Mouse (Mus musculus) natural killer cell, adult 2 months (primary cell): ENCODE data around the gene Col13a1.

Experiments used
- DNase-seq, 2 experiments: peaks; one replicate each; pipeline ENCODE4 v3.0.0; 2022; ENCODE audit warnings: low spot score in 2 of 2

The Col13a1 gene

DNA sequence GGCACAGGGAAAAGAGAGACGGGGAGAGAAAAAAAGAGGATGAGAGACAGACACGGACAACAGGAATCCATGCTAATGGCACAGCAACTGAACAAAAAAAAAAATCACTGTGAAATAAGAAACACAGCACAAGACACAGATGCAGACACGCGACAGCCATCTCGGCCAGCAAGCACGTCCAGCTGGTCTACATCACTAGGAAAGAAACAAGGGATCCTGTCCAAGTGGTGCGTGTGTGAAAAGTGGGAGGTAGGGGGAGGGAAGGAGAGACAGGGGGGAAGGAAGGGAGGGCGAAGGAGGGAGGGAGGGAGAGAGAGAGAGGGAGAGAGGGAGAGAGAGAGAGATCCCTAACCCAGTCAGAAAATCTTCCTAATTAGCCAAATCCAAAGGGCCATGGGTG lies 73.6 kb downstream of the Col13a1 start:
- DNase-seq: no peak

DNA sequence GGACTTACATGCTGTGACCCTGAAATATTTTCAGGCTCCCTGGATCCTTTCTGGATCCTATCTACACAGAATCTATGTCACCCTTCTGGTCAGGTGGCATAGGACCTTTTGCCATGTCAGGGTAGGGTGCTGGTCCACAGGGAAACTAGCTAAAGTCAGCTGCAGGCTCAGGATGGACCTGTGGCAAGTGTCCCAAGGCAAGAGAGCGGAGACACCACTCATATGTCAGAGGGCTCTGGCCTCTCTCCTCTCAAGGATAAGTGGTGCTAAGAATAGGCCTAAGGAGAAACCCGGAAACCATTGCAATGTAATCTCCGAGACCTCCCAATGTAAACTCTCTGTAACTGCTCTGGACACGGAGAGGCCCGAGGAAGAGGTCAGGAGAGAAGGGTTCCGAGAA lies 80.8 kb downstream of the Col13a1 start:
- no peak for DNase-seq

GRCm38 (mm10) chr10:61894564-61894963 lies 84.3 kb downstream of the Col13a1 start:
- no peak for DNase-seq

DNA sequence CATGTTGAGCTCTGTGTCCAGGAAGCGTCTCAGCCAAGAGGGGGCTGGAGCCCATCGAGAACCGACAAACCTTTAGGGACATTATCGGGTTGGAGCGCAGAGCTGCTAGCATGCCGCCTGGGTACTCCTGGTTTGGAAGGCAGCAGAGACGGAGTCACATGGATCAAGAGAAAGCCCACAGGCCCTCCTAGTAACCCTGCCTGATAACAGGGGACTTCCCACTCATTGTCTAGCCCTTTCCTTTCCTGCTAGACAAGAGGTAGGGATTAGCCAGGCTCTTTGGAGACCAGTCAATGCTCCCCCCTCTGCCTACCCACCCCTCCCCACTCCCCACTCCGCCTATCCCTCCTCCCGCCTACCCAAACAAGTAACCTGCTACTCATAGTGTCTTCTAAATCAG lies 87.8 kb downstream of the Col13a1 start:
- no peak for DNase-seq

- no peak for DNase-seq
These were observed 88.6 kb downstream of the Col13a1 start for GRCm38 (mm10) chr10:61890294-61890693.

- no peak for DNase-seq
These were observed 99.5 kb downstream of the Col13a1 start for GRCm38 (mm10) chr10:61879427-61879826.

DNA sequence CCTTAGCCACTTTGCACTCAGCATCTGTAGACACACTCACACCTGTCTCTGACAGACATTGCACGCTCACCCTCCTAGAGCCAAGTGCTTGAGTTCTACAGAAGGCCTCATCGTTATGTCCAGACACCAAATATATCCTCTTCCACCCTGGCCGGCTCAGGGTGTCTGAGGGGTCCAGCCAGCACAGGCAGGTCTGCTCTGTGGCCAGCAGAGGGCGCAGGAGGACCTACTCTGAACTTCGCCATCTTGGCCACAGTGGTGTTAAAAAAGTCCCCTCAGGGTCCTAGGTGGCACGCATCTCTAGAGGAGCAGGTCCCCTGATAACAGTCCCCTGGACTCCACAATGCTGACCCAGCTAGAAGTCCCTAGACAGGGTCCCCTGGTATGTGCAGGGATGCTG lies 101.1 kb downstream of the Col13a1 start:
- DNase-seq: peak in 1 of 2 experiments; percentile 22

DNA sequence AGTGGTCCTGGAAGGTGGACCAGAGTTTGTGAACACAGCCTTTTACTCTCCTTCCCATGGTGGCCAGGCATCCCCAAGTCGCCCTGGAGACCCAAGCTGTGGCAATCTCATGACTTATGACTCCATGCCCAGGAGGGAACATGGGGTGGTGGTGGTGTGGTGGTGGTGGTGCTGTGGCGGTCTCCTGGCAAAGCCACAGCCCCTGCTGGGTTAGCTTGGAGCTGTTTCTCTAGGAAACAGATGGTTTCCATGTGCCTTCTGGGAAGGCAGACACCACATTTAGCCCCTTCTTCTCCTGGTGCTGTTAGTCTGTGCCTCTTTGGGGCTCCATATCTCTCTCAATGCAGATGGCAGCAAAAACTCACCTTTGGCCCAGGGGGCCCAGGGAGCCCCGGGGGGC lies 109.1 kb downstream of the Col13a1 start:
- DNase-seq: no peak

GRCm38 (mm10) chr10:61866045-61866580 lies 112.8 kb downstream of the Col13a1 start:
- DNase-seq: no peak

DNA sequence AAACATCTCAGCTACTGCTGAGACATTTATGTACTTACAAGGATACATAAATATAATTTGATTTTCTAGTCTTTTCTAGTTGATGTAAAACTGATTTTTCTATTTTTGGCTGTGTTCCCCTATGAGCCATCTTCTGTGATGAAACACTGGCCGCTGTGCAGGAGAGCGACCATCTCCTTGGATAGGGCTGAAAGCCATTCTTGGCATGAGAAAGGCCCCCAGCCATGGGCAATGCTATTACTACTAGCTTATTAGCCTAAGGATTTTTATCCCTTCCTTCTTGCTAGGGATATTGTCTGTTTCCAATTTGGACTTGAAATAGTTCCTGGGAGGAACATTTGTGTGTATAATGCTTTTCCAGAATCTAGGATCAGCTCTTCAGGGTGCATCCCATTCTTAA lies 119.5 kb downstream of the Col13a1 start:
- DNase-seq: no peak

DNA sequence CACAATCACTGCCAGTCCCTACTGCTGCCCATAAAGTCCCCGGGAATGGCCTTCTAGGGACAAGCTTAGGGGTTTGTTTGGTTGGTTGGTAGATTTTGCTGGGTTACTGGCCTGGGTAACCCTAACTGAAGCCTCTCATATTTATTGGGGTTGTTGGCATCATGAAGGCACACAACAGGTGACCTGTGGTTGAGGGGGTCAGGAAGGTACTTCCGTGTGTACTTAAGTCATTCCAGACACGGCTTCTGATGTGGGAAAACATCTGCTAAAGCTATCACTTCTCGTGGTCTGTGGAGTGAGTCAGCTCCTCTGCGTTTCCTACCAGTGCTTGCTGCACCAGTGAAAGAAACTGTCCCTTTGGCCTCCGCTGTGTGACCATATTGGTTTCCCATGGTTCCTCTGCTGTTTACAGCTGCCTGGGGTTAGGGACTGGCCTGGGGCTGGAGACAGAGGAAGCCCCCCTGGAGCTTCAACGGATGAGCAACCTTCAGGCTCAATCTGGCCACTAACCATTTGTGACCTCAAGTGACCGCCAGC lies 123.7 kb downstream of the Col13a1 start:
- DNase-seq: no peak

- DNase-seq: no peak
These were observed 126.1 kb downstream of the Col13a1 start for GRCm38 (mm10) chr10:61852824-61853223.

DNA sequence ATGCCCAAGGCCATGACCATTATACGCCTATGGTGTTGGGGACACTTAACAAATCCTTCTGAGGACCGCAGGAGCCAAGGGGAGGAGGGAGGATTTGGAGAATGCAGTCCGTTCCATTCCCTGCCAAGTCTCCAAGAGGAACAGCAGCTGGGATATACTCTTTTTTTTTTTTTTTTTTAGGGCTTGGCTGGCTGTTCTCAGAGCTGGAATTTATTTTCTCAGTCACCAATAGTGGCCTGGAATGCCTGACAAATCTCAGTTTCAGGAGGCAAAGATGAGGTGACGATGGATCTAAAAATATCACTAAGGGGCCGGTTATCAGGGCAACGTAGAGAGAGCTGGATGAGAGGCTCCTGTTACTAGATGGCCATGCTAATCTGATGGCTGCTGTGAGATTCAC lies 130.4 kb downstream of the Col13a1 start:
- no peak for DNase-seq

GRCm38 (mm10) chr10:61845476-61845875 lies 133.4 kb downstream of the Col13a1 start:
- DNase-seq: no peak

DNA sequence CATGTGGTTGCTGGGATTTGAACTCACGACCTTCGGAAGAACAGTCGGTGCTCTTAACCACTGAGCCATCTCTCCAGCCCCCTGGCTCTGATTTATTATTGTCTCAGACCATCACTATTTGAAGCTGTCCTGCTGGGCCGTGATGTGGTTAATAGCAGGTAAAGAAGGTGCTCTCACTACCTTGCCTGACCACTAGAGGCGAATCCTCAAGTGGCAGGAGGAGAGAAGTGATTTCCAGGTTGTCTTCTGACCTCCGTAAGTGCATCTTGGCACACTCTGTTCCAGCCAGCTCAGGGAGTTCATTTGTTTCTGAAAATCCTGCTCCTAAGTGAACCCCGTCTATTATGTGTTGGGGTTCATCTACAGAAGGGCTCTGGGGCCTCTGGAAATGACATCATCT lies 134.4 kb downstream of the Col13a1 start:
- no peak for DNase-seq

DNA sequence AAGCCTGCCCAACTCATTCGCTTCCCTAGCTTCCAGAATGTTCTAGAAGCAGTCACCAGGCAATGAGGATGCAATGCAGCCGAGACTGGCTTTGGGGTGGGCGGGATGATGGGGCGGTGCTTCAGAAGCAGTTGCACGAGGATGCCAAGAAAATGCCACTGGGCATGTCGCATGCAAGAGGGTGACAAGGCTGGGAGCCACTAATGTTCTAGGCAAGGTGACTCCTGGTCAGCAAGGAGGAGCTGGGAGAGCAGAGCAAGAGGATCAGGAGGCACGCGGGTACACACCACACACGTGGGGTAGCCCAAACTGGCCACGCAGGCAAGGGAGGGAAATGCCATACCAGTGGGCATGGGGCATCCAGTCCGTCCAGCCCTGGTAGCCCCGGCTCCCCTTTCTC lies 136.6 kb downstream of the Col13a1 start:
- no peak for DNase-seq

DNA sequence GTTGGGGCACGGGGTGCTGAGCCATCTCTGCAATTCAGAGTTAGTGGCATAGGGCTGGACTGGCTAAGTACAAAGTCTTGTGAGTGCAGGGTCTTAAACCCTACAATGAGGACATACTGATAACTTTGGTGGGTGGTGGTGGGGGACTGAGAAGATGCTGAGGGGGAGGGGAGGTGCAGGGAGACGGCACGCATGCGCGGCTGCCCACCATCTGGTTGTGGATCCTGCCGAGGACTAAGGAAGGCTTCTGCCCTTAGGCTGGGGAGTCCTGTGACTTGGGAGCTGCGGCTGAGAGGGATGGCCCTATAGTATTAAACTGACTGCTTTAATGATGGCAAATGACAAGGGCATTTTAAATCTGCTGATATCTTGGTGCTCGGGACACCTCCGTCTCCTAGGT lies 139.6 kb downstream of the Col13a1 start:
- DNase-seq: no peak

GRCm38 (mm10) chr10:61838769-61839168 lies 140.1 kb downstream of the Col13a1 start:
- peak; percentile 3 to 25 for DNase-seq

- DNase-seq: no peak
These were observed 141.6 kb downstream of the Col13a1 start for GRCm38 (mm10) chr10:61837286-61837685.

GRCm38 (mm10) chr10:61834288-61834687 lies 144.6 kb downstream of the Col13a1 start:
- DNase-seq: no peak

DNA sequence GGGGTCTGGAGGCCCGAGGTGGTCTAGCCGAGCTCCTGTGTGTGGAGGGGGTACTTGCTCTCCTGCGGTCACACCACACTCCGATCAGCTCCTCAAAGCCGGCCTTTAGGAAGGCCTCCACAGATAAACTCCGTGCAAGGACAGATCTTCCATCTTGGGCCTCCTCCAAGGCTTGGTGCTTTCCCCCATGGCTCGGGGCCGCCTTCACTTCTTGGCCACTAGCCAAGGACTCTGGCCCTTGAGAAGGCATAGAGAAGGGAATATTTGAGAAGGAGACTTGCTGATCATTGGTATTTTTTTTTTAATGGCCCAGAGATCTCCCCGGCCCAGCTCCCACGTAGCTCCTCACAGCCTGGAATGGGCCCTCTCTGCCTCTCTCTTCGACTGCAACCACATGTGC lies 146.2 kb downstream of the Col13a1 start:
- DNase-seq: no peak

DNA sequence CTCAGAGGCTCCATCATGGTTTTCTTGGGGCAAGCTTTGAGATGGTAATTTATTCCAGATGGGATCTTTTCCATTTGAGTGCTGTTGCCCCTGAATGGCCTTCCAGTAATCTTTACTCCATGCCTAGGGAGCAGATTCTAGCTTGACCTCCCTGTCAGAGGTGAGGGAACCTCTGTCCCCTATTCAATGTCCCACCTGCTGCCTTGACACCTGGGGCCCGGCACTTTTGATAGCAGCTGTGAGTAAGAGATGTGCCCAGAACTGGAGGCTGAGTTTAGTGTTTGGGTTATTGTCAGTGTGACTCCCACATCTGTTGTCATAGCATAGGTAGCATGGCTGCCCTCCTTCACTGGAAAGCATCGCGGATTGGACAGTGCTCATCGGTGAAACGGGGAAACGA lies 147.2 kb downstream of the Col13a1 start:
- no peak for DNase-seq

DNA sequence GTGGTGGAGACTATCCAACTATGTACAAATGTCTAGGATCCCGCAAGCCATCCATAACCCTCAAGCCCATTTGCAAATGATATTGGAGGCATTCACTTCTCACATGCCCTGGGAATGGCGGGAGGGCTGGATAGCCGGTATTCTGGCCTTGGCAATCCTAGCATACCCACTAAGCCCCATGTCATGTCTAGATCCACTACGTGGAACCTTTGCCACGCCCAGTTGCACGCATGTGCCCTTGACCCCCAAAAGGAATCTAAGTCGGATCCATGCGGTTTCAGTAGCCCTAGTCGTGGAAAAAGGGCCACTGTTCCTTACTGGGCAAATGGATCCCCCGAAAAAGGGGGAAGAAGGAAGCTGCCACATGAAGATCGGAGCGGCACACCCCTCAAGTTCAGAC lies 147.7 kb downstream of the Col13a1 start:
- DNase-seq: no peak

DNA sequence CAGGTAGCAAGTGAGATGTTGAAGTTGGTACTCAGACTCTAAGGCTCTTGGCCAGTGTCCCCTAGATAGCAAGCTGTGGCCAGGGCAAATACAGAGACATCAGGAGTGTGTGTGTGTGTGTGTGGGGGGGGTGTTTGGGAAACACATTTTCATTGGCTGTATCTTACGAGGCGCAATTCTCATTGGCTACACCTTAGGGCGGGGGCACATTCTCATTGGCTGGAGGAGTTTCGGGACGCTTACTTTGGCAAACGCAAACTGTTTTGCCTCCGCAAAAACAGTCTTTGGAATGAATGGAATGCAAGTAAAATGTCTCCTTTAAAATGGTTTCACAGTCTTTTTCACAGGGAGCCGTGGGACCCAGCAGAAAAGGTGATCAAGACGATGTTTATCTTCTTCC lies 148.1 kb downstream of the Col13a1 start:
- no peak for DNase-seq
